Mouse (Mus musculus) intestine, postnatal 0 days (tissue): Measurements from ENCODE around the gene Il2rg. TPM values are rescaled to one million over a fixed set of nuclear protein-coding genes. Genes with fewer than 3 reads are reported as not detected.
A peak's percentile ranks its signal among the peaks of the same experiment; 100 is the strongest.

Experiments used
- ATAC-seq: fragments of 200-750 bp; cut with Nextera tagmentation; 2 replicates; pipeline ENCODE4 v1.8.0; 2017; ENCODE audit warnings: mild to moderate bottlenecking, moderate TSS enrichment, moderate library complexity
- H3K27ac ChIP-seq: fragments of 300-500 bp; sonication (generic); 2 replicates; pipeline ENCODE4 v1.5.1; 2014; ENCODE audit warnings: mild to moderate bottlenecking, low read depth, low read length, moderate library complexity
- H3K27me3 ChIP-seq: fragments of 300-500 bp; sonication (generic); replicated peaks from 2 replicates; pipeline ENCODE4 v1.6.1; 2014; ENCODE audit warnings: low read length, mixed read lengths; ENCODE audit not compliant: control insufficient read depth, insufficient read depth
- H3K36me3 ChIP-seq: fragments of 300-500 bp; sonication (generic); 2 replicates; pipeline ENCODE4 v1.6.1; 2014; ENCODE audit warnings: mild to moderate bottlenecking, moderate library complexity; ENCODE audit not compliant: control insufficient read depth, insufficient read depth
- H3K4me1 ChIP-seq: fragments of 300-500 bp; sonication (generic); replicated peaks from 2 replicates; pipeline ENCODE4 v1.6.1; 2014; ENCODE audit warnings: antibody characterized with exemption, low read length, mixed read lengths; ENCODE audit not compliant: control insufficient read depth, insufficient read depth
- H3K4me2 ChIP-seq: fragments of 300-500 bp; sonication (generic); replicated peaks from 2 replicates; pipeline ENCODE4 v1.6.1; 2014; ENCODE audit warnings: low read depth, mild to moderate bottlenecking, moderate library complexity
- H3K4me3 ChIP-seq: fragments of 300-500 bp; sonication (generic); 2 replicates; pipeline ENCODE4 v1.5.1; 2014; ENCODE audit warnings: low read depth, low read length
- H3K9ac ChIP-seq: fragments of 300-500 bp; sonication (generic); 2 replicates; pipeline ENCODE4 v1.6.1; 2014; ENCODE audit warnings: mild to moderate bottlenecking, low read depth, low read length
- H3K9me3 ChIP-seq: fragments of 300-500 bp; sonication (generic); 2 replicates; pipeline ENCODE4 v1.6.1; 2016; ENCODE audit warnings: mixed run types; ENCODE audit not compliant: control insufficient read depth
- CTCF ChIP-seq: sonication (generic); IDR thresholded peaks from 2 replicates; pipeline ENCODE4 v1.5.1; 2016; ENCODE audit warnings: low read depth, mild to moderate bottlenecking, control low read depth, antibody characterized with exemption, moderate library complexity
- WGBS: fragments of 180-500 bp; shearing (Covaris S2); extraction: QIAGEN DNeasy Blood & Tissue Kit; methylation state at CpG from one replicate; pipeline ENCODE4 v1.1.7; 2014; 5-methylcytosine and 5-hydroxymethylcytosine counted together
- polyA plus RNA-seq: library from polyadenylated mRNA; unstranded; fragments of >200 nt; fragmentation: Nextera tagmentation; extraction: Ambion mirVana; gene quantifications from 2 replicates; pipeline ENCODE4 v1.2.1, GENCODE M21; 2015

The Il2rg gene
- polyA plus RNA-seq, 1 experiment from 2014 or later = 6.1 TPM

DNA sequence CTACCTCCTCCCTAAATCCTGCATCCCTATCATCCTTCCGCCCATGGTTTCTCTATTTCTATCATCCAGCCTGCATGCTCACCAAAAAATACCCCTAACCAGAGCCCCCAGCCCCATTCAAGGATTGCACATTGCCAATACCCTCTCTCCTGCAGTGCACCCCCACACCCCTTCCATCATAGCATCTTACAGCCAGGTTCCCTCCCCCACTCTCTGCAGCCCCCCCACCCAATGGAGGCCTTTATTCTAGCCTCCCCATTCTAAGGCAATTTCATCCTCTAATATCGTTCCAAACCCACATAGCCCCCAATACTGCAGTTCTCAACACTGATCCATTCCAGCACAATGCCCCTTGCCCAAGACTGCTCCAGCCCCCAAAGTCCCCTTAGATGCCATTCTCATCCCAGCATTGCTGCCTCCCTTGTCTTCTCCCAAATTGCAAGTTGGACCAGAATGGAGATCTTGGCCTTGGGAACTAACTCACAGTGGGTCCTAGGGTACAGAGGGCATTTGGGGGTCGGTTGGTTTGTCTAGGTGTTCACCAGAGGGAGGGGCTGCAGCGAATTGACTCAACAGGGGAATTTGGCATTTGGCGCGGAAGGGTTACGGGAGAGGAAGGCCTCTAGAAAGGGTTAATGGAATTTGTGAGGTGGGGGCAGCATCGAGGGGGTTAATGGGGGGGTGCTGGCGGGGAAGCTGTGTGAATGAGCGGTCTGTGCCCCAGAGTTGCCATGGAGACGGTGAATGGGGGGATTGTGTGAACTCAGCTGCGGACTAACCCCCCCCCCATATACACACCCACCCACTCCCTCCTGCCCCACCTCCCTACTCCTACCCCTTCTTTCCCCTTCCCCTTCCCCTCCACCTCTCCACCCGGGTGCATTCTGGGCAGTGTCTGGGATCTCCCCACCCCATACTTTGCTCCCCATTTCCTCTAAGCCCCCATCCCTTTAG, 31.7 kb upstream of the Il2rg start:
- Histone ChIP-seq H3K4me1 (no peaks in the 10 kb centered on the region), H3K27me3 (0 out of 2 replicates have a peak, but pooled peaks cover 4% of the 10 kb centered on the region), H3K4me3 (0 out of 2 replicates have a peak overlapping the region, but pooled peaks have one; percentile 2), H3K9me3 (no peaks in the 10 kb centered on the region), H3K27ac (no peak overlapping the region), H3K9ac (no peak overlapping the region), H3K4me2 (peak overlapping the region; percentile 52), H3K36me3 (no peaks in the 10 kb centered on the region)
- 39% methylated on average over 13 of the region's 13 CpGs for WGBS
- TF ChIP-seq CTCF = no peak
- ATAC-seq = no peak

DNA sequence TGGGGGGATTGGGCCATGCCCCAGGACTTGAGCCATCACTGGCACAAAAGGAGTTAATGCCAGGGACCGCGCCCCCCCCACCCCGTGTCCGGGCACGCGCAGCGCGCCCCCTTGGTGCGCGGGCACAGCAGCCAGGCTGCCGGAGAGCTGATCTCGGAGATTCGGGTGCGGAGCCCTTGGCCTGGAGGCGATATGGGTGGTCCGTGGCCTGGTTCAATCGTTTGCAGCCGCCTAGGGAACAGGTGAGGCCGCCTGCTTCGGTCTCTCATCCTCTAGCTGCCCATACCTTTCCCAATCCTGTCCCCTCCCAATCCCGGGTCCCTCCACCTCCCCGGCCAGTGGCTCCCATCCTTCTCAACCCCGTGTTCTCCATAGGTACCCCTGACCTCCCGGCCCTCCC, 31.0 kb upstream of the Il2rg start, which contains the start of gene Nlgn3:
TSS of gene Nlgn3 (plus strand) at position 114 of the 400 bp plus-strand sequence.
- Histone ChIP-seq H3K9me3 (no peaks in the 10 kb centered on the region), H3K4me1 (no peaks in the 10 kb centered on the region), H3K4me3 (0 out of 2 replicates have a peak within 1 kb of the TSS, but pooled peaks have one; percentile 9), H3K27me3 (0 out of 2 replicates have a peak, but pooled peaks cover 4% of the 10 kb centered on the region), H3K9ac (no peak within 1 kb of the TSS), H3K4me2 (peak within 1 kb of the TSS; percentile 52), H3K36me3 (no peaks in the 10 kb centered on the region), H3K27ac (no peak within 1 kb of the TSS)
- TF ChIP-seq CTCF = no peak
- ATAC-seq = 0 out of 2 replicates have a peak, but pooled peaks have one; percentile 19
- WGBS = 41% methylated on average over 6 of the region's 24 CpGs

DNA sequence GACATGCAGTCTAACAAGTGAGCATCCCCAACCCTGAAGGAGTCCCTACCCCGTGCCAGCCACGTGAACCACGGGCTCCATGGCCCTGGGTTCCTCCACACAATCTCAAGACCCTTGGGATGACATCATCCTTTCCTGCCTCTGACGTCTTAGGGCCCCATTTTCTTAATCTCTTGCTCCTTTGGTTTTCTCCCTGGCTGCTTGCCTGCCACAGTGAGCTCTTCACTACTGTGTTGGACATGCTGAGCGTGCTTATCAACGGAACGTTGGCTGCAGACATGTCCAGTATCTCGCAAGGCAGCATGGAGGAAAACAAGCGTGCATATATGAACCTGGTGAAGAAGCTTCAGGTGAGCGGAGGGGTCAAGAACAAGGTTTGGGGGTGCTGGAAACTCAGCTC, 22.1 kb upstream of the Il2rg start:
- no peaks in the 10 kb centered on the region for H3K27me3 ChIP-seq
- ATAC-seq = no peak
- H3K4me3 ChIP-seq = no peak overlapping the region
- no peak overlapping the region for H3K27ac ChIP-seq
- 89% methylated on average over 10 of the region's 10 CpGs for WGBS
- peaks cover 27% of the 10 kb centered on the region for H3K36me3 ChIP-seq
- no peak overlapping the region for H3K4me2 ChIP-seq
- H3K4me1 ChIP-seq = no peaks in the 10 kb centered on the region
- H3K9me3 ChIP-seq = no peaks in the 10 kb centered on the region
- H3K9ac ChIP-seq = no peak overlapping the region
- TF ChIP-seq CTCF = no peak

DNA sequence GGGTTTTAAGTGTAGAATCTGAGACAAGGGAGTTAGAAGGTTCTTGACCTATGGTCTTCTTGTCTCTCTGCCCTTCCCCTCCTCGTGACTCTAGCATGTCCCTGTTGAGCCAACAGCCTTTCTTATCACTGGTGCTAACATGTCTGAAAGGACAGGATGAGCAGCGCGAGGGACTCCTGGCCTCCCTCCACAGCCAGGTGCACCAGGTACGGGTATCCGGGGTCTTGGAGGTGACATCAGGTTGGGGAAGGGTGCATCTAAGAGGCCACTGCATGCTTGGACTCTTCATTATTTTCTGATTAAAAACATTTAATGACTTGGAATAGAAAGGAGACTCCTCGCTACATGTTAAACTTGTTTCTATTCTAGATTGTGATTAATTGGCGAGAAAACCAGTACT, 21.0 kb upstream of the Il2rg start:
- no peak for TF ChIP-seq CTCF
- H3K4me2 ChIP-seq = no peak overlapping the region
- no peak overlapping the region for H3K9ac ChIP-seq
- H3K4me1 ChIP-seq = no peaks in the 10 kb centered on the region
- ATAC-seq = no peak
- WGBS = 85% methylated on average over 7 of the region's 7 CpGs
- no peaks in the 10 kb centered on the region for H3K27me3 ChIP-seq
- peaks cover 27% of the 10 kb centered on the region for H3K36me3 ChIP-seq
- H3K4me3 ChIP-seq = no peak overlapping the region
- H3K27ac ChIP-seq = no peak overlapping the region
- H3K9me3 ChIP-seq = no peaks in the 10 kb centered on the region

DNA sequence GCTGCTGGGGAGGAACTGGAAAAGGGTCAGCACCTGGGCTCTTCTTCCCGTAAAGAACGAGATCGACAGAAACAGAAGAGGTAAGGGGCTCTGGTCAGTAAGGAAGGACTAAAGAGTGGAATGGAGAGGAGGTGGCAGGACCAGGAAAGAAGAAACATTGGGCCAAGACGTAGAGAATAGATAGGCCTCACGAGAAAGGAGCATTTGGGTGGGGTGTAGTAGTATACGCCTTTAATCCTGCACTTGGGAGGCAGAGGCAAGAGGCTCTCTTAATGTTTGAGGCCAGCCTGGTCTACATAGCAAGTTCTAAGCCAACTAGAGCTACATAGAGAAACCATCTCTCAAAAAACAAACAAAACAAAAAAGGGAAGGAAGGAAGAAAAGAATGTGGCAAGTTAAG, 20.4 kb upstream of the Il2rg start:
- Histone ChIP-seq H3K36me3 (peaks cover 26% of the 10 kb centered on the region), H3K4me3 (no peak overlapping the region), H3K27me3 (no peaks in the 10 kb centered on the region), H3K4me2 (no peak overlapping the region), H3K4me1 (no peaks in the 10 kb centered on the region), H3K9me3 (no peaks in the 10 kb centered on the region), H3K9ac (no peak overlapping the region), H3K27ac (no peak overlapping the region)
- TF ChIP-seq CTCF = no peak
- ATAC-seq = no peak
- WGBS = 88% methylated on average over 6 of the region's 6 CpGs

DNA sequence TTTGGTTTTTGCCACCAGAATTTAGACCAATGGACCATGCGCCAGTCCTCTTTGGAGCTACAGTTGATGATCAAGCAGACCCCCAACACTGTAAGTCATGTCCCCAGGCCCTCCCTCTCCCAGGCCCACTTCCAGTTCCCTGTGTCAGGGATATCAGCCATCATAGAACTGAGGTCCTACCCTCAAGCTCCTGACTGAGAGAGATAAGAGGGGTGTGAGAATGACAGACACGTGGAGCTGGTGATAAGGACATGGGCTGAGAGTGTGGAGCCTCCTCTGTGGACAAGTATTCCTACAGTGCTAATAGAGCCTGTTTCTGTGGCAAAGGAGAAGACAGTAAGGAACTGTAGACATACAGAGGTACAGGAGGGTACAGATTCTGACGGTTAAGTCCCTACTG, 19.5 kb upstream of the Il2rg start:
- Histone ChIP-seq H3K4me1 (no peaks in the 10 kb centered on the region), H3K27me3 (no peaks in the 10 kb centered on the region), H3K4me3 (no peak overlapping the region), H3K36me3 (peaks cover 25% of the 10 kb centered on the region), H3K27ac (no peak overlapping the region), H3K9me3 (no peaks in the 10 kb centered on the region), H3K9ac (no peak overlapping the region), H3K4me2 (no peak overlapping the region)
- TF ChIP-seq CTCF = no peak
- WGBS = 81% methylated on average over 3 of the region's 3 CpGs
- no peak for ATAC-seq
